Mouse (Mus musculus): ENCODE results near the gene Kpna7. TPM values are rescaled to one million over a fixed set of nuclear protein-coding genes. Genes with fewer than 3 reads are reported as not detected.

The Kpna7 gene
- total and polyA plus RNA-seq, 3 experiments, result 0.35 to 2.2 TPM; not detected in 1

- Histone ChIP-seq H3K36me3 (ENCODE audit: control insufficient read depth in 1 of 2, insufficient read depth in 2 of 2, low read length in 2 of 2) (peaks cover 0 to 2% of the 10 kb centered on the region in 2 experiments; a peak in 1 of 4 replicates), H3K9ac (ENCODE audit: control insufficient read depth, low read depth, low read length, poor library complexity, severe bottlenecking) (no peak overlapping the region)
- TF ChIP-seq CHD2 (IDR thresholded peaks at IDR 0.05; ENCODE audit: low read length), result no peak
- no peak for TF ChIP-seq USF2 (IDR thresholded peaks at IDR 0.05; ENCODE audit: borderline replicate concordance in 1 of 2, insufficient read depth in 1 of 2, low read depth in 1 of 2, low read length in 2 of 2)
- no peak for TF ChIP-seq RCOR1 (IDR thresholded peaks at IDR 0.05; ENCODE audit: low read depth, low read length)
- TF ChIP-seq ETS1 (IDR thresholded peaks at IDR 0.05; ENCODE audit: low read depth, low read length), result no peak
- TF ChIP-seq GABPA (IDR thresholded peaks at IDR 0.05; ENCODE audit: low read depth, low read length), result no peak
These were observed 93.3 kb downstream of the Kpna7 start for GRCm38 (mm10) chr5:144990481-144990880.

GRCm38 (mm10) chr5:144990051-144990450 lies 93.8 kb downstream of the Kpna7 start:
- peaks cover 0 to 2% of the 10 kb centered on the region in 2 experiments; a peak in 1 of 4 replicates for H3K36me3 ChIP-seq (ENCODE audit: control insufficient read depth in 1 of 2, insufficient read depth in 2 of 2, low read length in 2 of 2)
- no peak overlapping the region for H3K4me3 ChIP-seq (ENCODE audit: control insufficient read depth in 1 of 2, insufficient read depth in 1 of 2, low read depth in 2 of 2, low read length in 2 of 2)
- no peak for TF ChIP-seq ELF1 (IDR thresholded peaks at IDR 0.05; ENCODE audit: low read depth, low read length)
- no peak for TF ChIP-seq MAX (IDR thresholded peaks at IDR 0.05; ENCODE audit: low read length)
- TF ChIP-seq ZC3H11A (IDR thresholded peaks at IDR 0.05; ENCODE audit: low read depth, low read length), result no peak
- TF ChIP-seq NRF1 (IDR thresholded peaks at IDR 0.05; ENCODE audit: insufficient read depth, low read depth, low read length, poor library complexity, severe bottlenecking), result no peak
- no peak for TF ChIP-seq TAL1 (IDR thresholded peaks at IDR 0.05; ENCODE audit: low read length)
- TF ChIP-seq CHD2 (IDR thresholded peaks at IDR 0.05; ENCODE audit: low read length), result no peak
- no peak for TF ChIP-seq MYB (IDR thresholded peaks at IDR 0.05; ENCODE audit: low read depth, low read length)
- TF ChIP-seq SIN3A (IDR thresholded peaks at IDR 0.05; ENCODE audit: low read length), result no peak
- H3K9me3 ChIP-seq (replicated peaks; ENCODE audit: insufficient read depth, low read length), result no peaks in the 10 kb centered on the region
- H3K27ac ChIP-seq (ENCODE audit: control insufficient read depth, low read depth, low read length), result no peak overlapping the region
- H3K27me3 ChIP-seq (ENCODE audit: control insufficient read depth in 1 of 2, insufficient read depth in 2 of 2, low read length in 2 of 2), result no peaks in the 10 kb centered on the region
- H3K4me1 ChIP-seq (ENCODE audit: control insufficient read depth in 1 of 2, insufficient read depth in 2 of 2, low read length in 2 of 2), result peaks cover 2 to 3% of the 10 kb centered on the region in 2 experiments; a peak in 3 of 4 replicates
- DNase-seq (ENCODE audit: low read depth, low spot score), result no peak
- no peaks in the 10 kb centered on the region for H3K79me2 ChIP-seq (ENCODE audit: control insufficient read depth, insufficient read depth, low read length, poor library complexity)
- no peak overlapping the region for H3K9ac ChIP-seq (ENCODE audit: control insufficient read depth, low read depth, low read length, poor library complexity, severe bottlenecking)

More at GRCm38 (mm10) chr5:144990481-144990880, 93.3 kb downstream of the Kpna7 start:
- Histone ChIP-seq H3K27me3 (ENCODE audit: control insufficient read depth in 1 of 2, insufficient read depth in 2 of 2, low read length in 2 of 2) (no peaks in the 10 kb centered on the region), H3K27ac (ENCODE audit: control insufficient read depth, low read depth, low read length) (no peak overlapping the region), H3K4me3 (ENCODE audit: control insufficient read depth in 1 of 2, insufficient read depth in 1 of 2, low read depth in 2 of 2, low read length in 2 of 2) (no peak overlapping the region), H3K79me2 (ENCODE audit: control insufficient read depth, insufficient read depth, low read length, poor library complexity) (no peaks in the 10 kb centered on the region), H3K4me1 (ENCODE audit: control insufficient read depth in 1 of 2, insufficient read depth in 2 of 2, low read length in 2 of 2) (peaks cover 2 to 3% of the 10 kb centered on the region in 2 experiments; a peak in 3 of 4 replicates), H3K9me3 (replicated peaks; ENCODE audit: insufficient read depth, low read length) (no peaks in the 10 kb centered on the region)
- DNase-seq (ENCODE audit: low read depth, low spot score), result no peak

- Histone ChIP-seq H3K27me3 (ENCODE audit: control insufficient read depth in 1 of 2, insufficient read depth in 2 of 2, low read length in 2 of 2) (no peaks in the 10 kb centered on the region), H3K9me3 (replicated peaks; ENCODE audit: insufficient read depth, low read length) (no peaks in the 10 kb centered on the region), H3K4me1 (ENCODE audit: control insufficient read depth in 1 of 2, insufficient read depth in 2 of 2, low read length in 2 of 2) (peaks cover 2 to 3% of the 10 kb centered on the region in 2 experiments; a peak in 3 of 4 replicates), H3K36me3 (ENCODE audit: control insufficient read depth in 1 of 2, insufficient read depth in 2 of 2, low read length in 2 of 2) (peaks cover 0 to 2% of the 10 kb centered on the region in 2 experiments; a peak in 1 of 4 replicates), H3K9ac (ENCODE audit: control insufficient read depth, low read depth, low read length, poor library complexity, severe bottlenecking) (no peak overlapping the region), H3K4me3 (ENCODE audit: control insufficient read depth in 1 of 2, insufficient read depth in 1 of 2, low read depth in 2 of 2, low read length in 2 of 2) (no peak overlapping the region), H3K79me2 (ENCODE audit: control insufficient read depth, insufficient read depth, low read length, poor library complexity) (no peaks in the 10 kb centered on the region), H3K27ac (ENCODE audit: control insufficient read depth, low read depth, low read length) (no peak overlapping the region)
- no peak for DNase-seq (ENCODE audit: low read depth, low spot score)
- no peak for TF ChIP-seq UBTF (IDR thresholded peaks at IDR 0.05; ENCODE audit: borderline replicate concordance, insufficient read depth, low read depth, low read length)
- peak; percentile 19; the same call in 1 of the 2 replicates for TF ChIP-seq SIN3A (IDR thresholded peaks at IDR 0.05; ENCODE audit: low read length)
These were observed 94.8 kb downstream of the Kpna7 start for GRCm38 (mm10) chr5:144989061-144989405.

All from MEL (cell line).